Mouse (Mus musculus) heart, embryonic 15.5 days (tissue): ENCODE data around the gene Amdhd1. TPM values are rescaled to one million over a fixed set of nuclear protein-coding genes. Genes with fewer than 3 reads are reported as not detected.

Experiments
- ATAC-seq: fragments of 200-750 bp; cut with Nextera tagmentation; replicated peaks from 2 replicates; pipeline ENCODE4 v1.8.0; 2017; ENCODE audit warnings: low read depth, moderate TSS enrichment; ENCODE audit not compliant: insufficient number of reproducible peaks, insufficient read depth, low FRiP score
- H3K27ac ChIP-seq: fragments of 300-500 bp; sonication (generic); 2 replicates; pipeline ENCODE4 v1.5.1; 2015; ENCODE audit warnings: mild to moderate bottlenecking, inconsistent platforms
- H3K27me3 ChIP-seq: fragments of 300-500 bp; sonication (generic); 2 replicates; pipeline ENCODE4 v1.6.1; 2015; ENCODE audit warnings: inconsistent platforms
- H3K36me3 ChIP-seq: fragments of 300-500 bp; sonication (generic); 2 replicates; pipeline ENCODE4 v1.6.1; 2015; ENCODE audit warnings: mild to moderate bottlenecking, inconsistent platforms
- H3K4me1 ChIP-seq: fragments of 300-500 bp; sonication (generic); replicated peaks from 2 replicates; pipeline ENCODE4 v1.6.1; 2015; ENCODE audit warnings: inconsistent platforms
- H3K4me2 ChIP-seq: fragments of 300-500 bp; sonication (generic); 2 replicates; pipeline ENCODE4 v1.6.1; 2015; ENCODE audit warnings: inconsistent platforms, mild to moderate bottlenecking, moderate library complexity
- H3K4me3 ChIP-seq: fragments of 300-500 bp; sonication (generic); 2 replicates; pipeline ENCODE4 v1.5.1; 2015; ENCODE audit warnings: mild to moderate bottlenecking, inconsistent platforms
- H3K9ac ChIP-seq: fragments of 300-500 bp; sonication (generic); 2 replicates; pipeline ENCODE4 v1.6.1; 2015; ENCODE audit warnings: mild to moderate bottlenecking, inconsistent platforms
- H3K9me3 ChIP-seq: fragments of 300-500 bp; sonication (generic); replicated peaks from 2 replicates; pipeline ENCODE4 v1.6.1; 2016; ENCODE audit warnings: inconsistent platforms
- WGBS: fragments of 180-500 bp; shearing (Covaris S2); methylation state at CpG from one replicate; pipeline ENCODE4 v1.1.7; 2015; ENCODE audit warnings: mixed read lengths; 5-methylcytosine and 5-hydroxymethylcytosine counted together
- polyA plus RNA-seq: library from polyadenylated mRNA; unstranded; fragments of >200 nt; fragmentation: Nextera tagmentation; extraction: Ambion mirVana; gene quantifications from 2 replicates; pipeline ENCODE4 v1.2.1, GENCODE M21; 2015

Amdhd1 gene
- 0.18 and 0.28 TPM in 2 replicates for polyA plus RNA-seq

DNA sequence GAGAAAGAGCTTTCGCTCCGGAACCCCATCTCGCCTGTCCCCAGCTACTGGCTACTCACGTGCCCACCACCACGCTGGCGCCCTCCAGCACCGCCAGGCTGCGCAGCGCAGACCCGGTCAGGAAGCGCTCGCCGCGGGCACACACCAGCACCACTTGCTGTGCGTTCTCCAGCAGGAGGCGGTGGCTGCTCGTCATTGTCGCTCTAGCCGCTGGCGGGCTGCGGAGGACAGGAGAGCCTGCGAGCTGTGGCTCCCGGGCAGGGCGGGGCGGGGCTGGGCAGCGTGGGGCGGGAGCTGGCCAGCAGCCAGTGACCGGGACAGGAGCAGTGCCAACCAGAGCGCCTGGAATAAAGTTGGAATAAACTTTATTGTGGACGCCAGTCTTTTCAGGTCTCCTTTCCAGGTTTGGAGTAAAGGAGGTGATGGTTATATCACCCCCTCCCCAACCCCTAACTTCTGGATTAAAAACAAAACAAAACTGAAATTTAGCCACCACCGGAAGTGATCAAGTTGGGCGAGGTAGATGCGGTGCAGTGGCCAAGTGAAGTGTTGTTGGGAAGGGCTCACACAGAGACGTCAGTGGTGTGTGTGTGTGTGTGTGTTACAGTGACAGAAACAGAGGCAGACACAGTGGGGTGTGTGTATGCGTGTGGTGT, at the start of gene Amdhd1:
TSS of gene Amdhd1 (minus strand) at position 259 of the 656 bp plus-strand sequence.
- H3K4me2 ChIP-seq = peak within 1 kb of the TSS; percentile 75
- WGBS = 2% methylated on average over 35 of the region's 35 CpGs
- H3K9ac ChIP-seq = peak within 1 kb of the TSS; percentile 31
- H3K4me1 ChIP-seq = peaks cover 11% of the 10 kb centered on the region
- no peak within 1 kb of the TSS for H3K27ac ChIP-seq
- H3K27me3 ChIP-seq = peaks cover 22% of the 10 kb centered on the region
- peak within 1 kb of the TSS; percentile 46 for H3K4me3 ChIP-seq
- H3K9me3 ChIP-seq = no peaks in the 10 kb centered on the region
- no peaks in the 10 kb centered on the region for H3K36me3 ChIP-seq
- peak; percentile 89 for ATAC-seq

DNA sequence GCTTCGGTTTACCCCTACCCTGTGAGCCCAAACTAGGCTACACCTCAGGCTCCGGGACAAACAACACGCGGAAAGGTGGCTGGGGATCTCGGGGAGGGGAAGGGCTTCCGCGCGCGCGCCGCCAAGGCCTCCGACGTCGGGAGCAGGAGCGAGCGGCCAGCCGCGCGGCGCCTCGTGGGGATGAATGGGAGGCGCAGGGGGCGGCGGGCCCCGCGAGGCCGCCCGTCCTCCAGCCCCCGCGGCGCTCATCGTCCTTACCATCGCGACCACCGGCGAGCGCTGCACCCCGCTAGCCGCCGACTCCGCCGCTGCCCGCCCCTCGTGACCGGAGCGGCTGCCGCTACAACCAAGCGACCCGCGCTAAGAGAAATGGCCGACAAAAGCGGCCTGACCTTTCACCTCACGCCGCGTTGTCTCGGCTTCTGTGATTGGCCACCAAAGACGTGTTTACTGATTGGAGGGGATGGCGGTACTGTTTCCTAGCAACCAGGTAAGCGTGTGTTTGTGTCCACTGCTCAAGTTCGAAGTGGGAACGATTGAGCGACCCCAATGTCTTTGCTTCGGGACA, 49.5 kb upstream of the Amdhd1 start, which contains the start of gene Snrpf:
TSS of gene Snrpf (minus strand) at position 426 of the 568 bp plus-strand sequence.
- H3K27me3 ChIP-seq = no peaks in the 10 kb centered on the region
- H3K9me3 ChIP-seq = no peaks in the 10 kb centered on the region
- peak within 1 kb of the TSS; percentile 71 for H3K27ac ChIP-seq
- peaks cover 20% of the 10 kb centered on the region for H3K4me1 ChIP-seq
- ATAC-seq = peak; percentile 88
- H3K36me3 ChIP-seq = peaks cover 18% of the 10 kb centered on the region; the same call in 1 of the 2 replicates
- H3K4me2 ChIP-seq = peak within 1 kb of the TSS; percentile 75
- H3K4me3 ChIP-seq = peak within 1 kb of the TSS; percentile 85
- under 1% methylated on average over 63 of the region's 63 CpGs for WGBS
- H3K9ac ChIP-seq = peak within 1 kb of the TSS; percentile 73

DNA sequence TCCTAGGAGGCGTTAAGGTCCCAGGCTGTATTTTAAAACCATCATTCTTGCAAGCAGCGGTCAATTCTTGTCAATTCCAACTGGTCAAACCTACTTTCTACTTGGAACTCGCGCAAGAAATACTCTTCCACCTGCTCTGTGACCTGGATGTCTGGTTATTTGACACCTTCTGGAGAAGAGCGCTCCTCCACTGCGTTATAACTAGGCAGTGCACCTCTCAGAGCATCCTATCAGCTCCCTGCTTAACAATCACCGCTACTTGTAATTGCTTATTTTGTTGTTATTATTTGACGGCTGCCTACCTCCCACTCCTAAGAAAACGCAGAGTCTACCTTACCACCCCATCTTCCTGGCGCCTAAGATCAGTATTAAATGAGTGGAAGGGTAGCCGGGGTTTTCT, 49.0 kb upstream of the Amdhd1 start:
- Histone ChIP-seq H3K9me3 (no peaks in the 10 kb centered on the region), H3K9ac (peak overlapping the region; percentile 73), H3K27me3 (no peaks in the 10 kb centered on the region), H3K4me2 (peak overlapping the region; percentile 75), H3K4me1 (peaks cover 16% of the 10 kb centered on the region), H3K27ac (peak overlapping the region; percentile 71), H3K4me3 (peak overlapping the region; percentile 85), H3K36me3 (peaks cover 20% of the 10 kb centered on the region; the same call in 1 of the 2 replicates)
- ATAC-seq = no peak
- 1% methylated on average over 11 of the region's 11 CpGs for WGBS

DNA sequence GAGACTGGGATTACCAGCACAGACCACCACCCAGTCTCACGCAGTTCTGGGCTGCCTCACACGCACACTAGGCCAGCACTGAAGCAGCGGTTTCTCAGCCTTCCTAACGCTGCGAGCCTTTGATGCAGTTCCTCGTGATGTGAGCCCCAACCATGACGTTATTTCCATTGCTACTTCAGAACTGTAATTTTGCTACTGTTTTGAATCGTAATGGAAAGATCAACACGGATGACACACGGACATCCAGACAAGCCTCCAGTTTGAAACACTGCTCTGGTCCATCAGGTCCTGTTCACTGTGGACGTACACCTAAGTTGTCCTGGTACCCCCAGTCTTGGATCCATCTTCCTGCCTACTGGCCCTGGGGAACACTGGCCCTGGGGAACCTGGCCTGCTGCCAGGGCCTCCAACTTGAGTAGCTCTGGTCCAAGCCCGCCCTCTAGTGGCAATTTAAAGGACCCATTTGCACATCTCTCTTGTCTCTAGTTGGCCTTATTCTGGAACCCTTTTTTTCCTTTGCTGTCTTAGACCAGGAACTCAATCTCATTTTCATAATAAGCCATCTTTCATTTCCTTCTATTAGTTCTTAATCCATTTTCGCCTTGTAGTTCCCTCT, 37.5 kb upstream of the Amdhd1 start:
- H3K27me3 ChIP-seq = no peaks in the 10 kb centered on the region
- no peak overlapping the region for H3K4me2 ChIP-seq
- 60% methylated on average over 13 of the region's 13 CpGs for WGBS
- no peaks in the 10 kb centered on the region for H3K4me1 ChIP-seq
- no peak for ATAC-seq
- no peaks in the 10 kb centered on the region for H3K9me3 ChIP-seq
- no peak overlapping the region for H3K27ac ChIP-seq
- H3K36me3 ChIP-seq = no peaks in the 10 kb centered on the region
- H3K9ac ChIP-seq = no peak overlapping the region
- H3K4me3 ChIP-seq = no peak overlapping the region

DNA sequence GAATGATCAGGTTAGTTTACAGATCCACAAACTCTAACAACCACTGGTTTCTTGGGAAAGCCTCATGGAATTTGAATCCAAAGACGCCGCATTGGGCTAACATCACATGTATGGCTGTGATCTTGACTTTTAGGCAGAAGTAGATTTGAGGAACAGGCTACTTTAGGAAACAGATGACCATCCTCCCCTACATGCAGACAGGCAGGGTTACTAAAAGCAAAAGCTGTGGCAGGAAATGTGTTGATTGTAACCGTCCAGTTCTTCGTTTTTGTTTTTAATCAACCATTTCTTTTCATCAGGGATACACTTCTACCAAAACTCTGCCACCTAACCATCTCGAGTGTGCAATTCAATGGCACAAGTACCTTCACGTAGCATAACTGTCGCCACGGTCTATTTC, 36.1 kb upstream of the Amdhd1 start:
- no peaks in the 10 kb centered on the region for H3K9me3 ChIP-seq
- ATAC-seq = no peak
- H3K4me2 ChIP-seq = no peak overlapping the region
- WGBS = 78% methylated on average over 8 of the region's 8 CpGs
- no peak overlapping the region for H3K9ac ChIP-seq
- H3K4me1 ChIP-seq = no peaks in the 10 kb centered on the region
- no peaks in the 10 kb centered on the region for H3K27me3 ChIP-seq
- no peak overlapping the region for H3K4me3 ChIP-seq
- H3K36me3 ChIP-seq = no peaks in the 10 kb centered on the region
- no peak overlapping the region for H3K27ac ChIP-seq

DNA sequence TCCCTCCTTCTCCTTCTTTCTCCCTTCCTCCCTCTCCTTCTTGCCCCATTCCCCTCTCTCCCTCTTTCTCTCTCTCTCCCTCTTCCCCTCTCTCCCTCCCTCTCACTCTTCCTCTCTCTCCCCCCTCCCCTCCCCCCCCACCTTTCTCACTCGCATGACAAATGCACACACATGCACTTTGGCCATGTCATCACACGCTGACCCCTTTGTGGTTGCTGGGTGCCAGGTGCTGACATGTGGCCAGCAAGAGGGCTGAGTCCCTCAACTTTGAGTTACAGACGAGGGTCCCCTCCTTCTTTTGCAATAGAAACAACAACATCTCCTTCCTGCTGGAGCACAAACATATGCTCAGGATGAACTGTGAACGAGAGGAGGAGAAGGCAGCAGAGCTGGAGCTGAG, 35.1 kb upstream of the Amdhd1 start:
- no peaks in the 10 kb centered on the region for H3K27me3 ChIP-seq
- H3K4me3 ChIP-seq = no peak overlapping the region
- no peaks in the 10 kb centered on the region for H3K36me3 ChIP-seq
- no peaks in the 10 kb centered on the region for H3K9me3 ChIP-seq
- WGBS = 37% methylated on average over 4 of the region's 4 CpGs
- no peak overlapping the region for H3K4me2 ChIP-seq
- no peak for ATAC-seq
- H3K4me1 ChIP-seq = no peaks in the 10 kb centered on the region
- H3K27ac ChIP-seq = no peak overlapping the region
- H3K9ac ChIP-seq = no peak overlapping the region

DNA sequence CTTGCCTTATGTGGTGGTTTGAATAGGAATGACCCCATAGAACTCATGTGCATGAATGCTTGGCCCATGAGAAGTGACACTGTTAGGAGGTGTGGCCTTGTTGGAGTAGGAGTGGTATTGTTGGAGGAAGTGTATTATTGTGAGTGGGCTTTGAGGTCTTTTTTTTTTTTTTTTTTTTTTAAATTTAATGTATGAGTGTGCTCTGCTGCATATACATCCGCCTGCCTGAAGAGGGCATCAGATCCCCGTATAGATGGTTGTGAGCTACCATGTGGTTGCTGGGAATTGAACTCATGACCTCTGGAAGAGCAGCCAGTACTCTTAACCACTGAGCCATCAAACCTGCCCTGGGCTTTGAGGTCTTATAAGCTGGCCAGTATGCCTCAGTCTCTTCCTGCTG, 32.4 kb upstream of the Amdhd1 start:
- Histone ChIP-seq H3K36me3 (no peaks in the 10 kb centered on the region), H3K9me3 (no peaks in the 10 kb centered on the region), H3K4me1 (no peaks in the 10 kb centered on the region), H3K4me2 (no peak overlapping the region), H3K27me3 (no peaks in the 10 kb centered on the region), H3K27ac (no peak overlapping the region), H3K9ac (no peak overlapping the region), H3K4me3 (no peak overlapping the region)
- 45% methylated on average over 2 of the region's 2 CpGs for WGBS
- ATAC-seq = no peak

DNA sequence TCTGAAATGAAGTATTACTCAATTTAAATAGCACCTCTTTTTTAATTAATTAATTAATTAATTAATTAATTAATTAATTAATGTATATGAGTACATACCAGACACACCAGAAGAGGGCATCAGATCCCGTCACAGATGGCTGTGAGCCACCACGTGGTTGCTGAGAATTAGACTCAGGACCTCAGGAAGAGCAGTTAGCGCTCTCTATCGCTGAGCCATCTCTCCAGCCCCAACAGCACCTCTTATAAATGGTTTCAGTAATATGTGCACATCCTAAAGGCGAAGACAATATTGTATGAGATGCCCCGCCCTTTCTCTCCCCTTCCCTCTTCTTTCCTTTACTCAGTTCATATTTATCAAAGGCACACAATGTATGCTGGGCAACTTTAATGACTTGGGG, 28.8 kb upstream of the Amdhd1 start:
- ATAC-seq = no peak

DNA sequence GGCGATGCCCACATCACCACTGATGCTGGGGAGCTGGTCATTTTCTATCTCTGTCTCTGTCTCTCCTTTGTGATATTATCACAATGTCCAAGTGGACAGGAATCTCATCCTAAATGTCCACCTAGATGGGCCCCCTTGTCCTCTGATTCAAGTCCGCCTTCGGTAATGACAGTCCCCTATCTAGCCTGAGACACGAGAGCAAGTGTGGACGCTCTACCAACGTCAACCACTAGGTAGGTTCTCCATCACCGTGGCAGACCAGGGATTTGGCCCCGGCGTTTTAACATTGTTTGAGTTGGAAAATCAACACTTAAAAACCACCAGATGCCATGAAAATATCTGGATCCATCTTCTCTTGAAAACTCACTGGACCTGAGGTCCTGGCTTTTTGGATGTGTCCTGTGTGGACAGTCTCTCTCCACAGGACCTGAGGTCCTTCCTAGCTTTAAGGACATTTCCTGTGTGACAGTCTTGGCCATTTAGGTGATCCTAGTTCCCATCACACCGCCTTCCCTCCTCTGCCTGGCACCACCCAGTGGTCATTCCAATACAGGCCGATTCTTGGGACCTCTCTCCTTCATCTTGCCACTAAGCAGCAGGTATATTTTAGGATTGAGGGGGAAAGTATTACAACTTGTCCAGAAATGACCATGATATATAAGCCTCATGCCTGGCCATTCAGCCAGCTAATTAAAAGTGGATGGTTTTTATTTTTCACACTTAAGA, 28.2 kb upstream of the Amdhd1 start:
- no peak overlapping the region for H3K9ac ChIP-seq
- H3K36me3 ChIP-seq = no peaks in the 10 kb centered on the region
- H3K9me3 ChIP-seq = no peaks in the 10 kb centered on the region
- H3K4me1 ChIP-seq = no peaks in the 10 kb centered on the region
- H3K27me3 ChIP-seq = no peaks in the 10 kb centered on the region
- H3K27ac ChIP-seq = no peak overlapping the region
- ATAC-seq = no peak
- H3K4me3 ChIP-seq = no peak overlapping the region
- H3K4me2 ChIP-seq = no peak overlapping the region
- WGBS = 83% methylated on average over 11 of the region's 11 CpGs

More for the DNA sequence above, 28.8 kb upstream of the Amdhd1 start:
- Histone ChIP-seq H3K9ac (no peak overlapping the region), H3K27ac (no peak overlapping the region), H3K4me2 (no peak overlapping the region), H3K36me3 (no peaks in the 10 kb centered on the region), H3K27me3 (no peaks in the 10 kb centered on the region), H3K4me1 (no peaks in the 10 kb centered on the region), H3K4me3 (no peak overlapping the region), H3K9me3 (no peaks in the 10 kb centered on the region)
- 80% methylated on average over 6 of the region's 6 CpGs for WGBS

DNA sequence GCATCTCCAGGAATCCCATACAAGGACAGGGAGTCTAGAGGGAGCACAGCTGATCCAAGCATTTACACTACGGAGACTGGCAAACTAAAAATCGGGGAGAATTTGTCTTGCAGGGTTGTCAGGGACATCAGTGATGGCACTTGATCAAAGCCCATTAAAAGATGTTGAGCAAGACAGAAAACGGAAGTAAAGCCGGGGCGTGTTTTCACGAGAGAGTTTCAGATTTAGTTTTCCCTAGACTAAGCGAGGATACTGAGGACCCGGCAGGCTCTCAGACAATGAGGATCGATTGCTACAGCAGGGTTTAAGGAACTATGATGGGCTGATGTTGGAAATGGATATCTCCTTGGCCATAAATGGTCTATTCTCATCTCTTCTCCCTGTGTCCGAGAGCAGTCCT, 27.2 kb upstream of the Amdhd1 start:
- 80% methylated on average over 10 of the region's 10 CpGs for WGBS

DNA sequence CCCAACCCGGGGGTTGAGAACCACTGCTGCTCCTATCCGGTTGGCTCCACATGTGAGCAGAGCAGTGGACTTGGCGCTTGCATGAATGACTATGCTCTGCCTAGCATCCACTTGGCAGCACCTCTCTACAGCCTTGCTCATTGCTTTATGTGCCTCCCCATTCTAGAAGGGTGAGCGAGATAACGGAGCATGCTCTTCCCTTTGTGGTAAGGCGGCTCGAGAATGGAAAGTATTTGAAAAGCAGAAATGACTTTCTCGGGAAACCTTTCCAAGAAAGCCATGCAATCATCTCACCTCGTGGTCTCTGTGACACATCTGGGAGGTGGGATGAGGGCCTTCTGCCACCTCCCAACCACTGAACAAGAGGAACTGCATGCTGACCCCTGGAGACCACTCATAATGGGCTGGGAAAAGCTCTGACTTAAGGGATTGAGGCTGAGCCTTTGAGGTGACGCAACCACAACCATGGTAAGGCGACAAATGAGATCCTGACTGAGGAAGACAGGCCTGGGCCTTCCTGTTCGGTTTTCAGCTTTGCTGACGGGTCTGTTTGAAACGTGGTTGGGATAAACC, 24.8 kb upstream of the Amdhd1 start:
- Histone ChIP-seq H3K4me3 (no peak overlapping the region), H3K27me3 (no peaks in the 10 kb centered on the region), H3K9ac (no peak overlapping the region), H3K4me1 (no peaks in the 10 kb centered on the region), H3K4me2 (no peak overlapping the region), H3K27ac (no peak overlapping the region), H3K36me3 (no peaks in the 10 kb centered on the region), H3K9me3 (no peaks in the 10 kb centered on the region)
- ATAC-seq = no peak
- WGBS = 79% methylated on average over 14 of the region's 14 CpGs

More for the DNA sequence above, 27.2 kb upstream of the Amdhd1 start:
- Histone ChIP-seq H3K9ac (no peak overlapping the region), H3K4me1 (no peaks in the 10 kb centered on the region), H3K27me3 (no peaks in the 10 kb centered on the region), H3K27ac (no peak overlapping the region), H3K9me3 (no peaks in the 10 kb centered on the region), H3K4me2 (no peak overlapping the region), H3K36me3 (no peaks in the 10 kb centered on the region), H3K4me3 (no peak overlapping the region)
- no peak for ATAC-seq
